Mouse (Mus musculus): ENCODE data around the gene Atxn10.

The Atxn10 gene

GRCm38 (mm10) chr15:85469401-85469800 lies 133.4 kb downstream of the Atxn10 start:
- no peak for DNase-seq (ENCODE audit: low spot score in 2 of 2)

GRCm38 (mm10) chr15:85474697-85475096 lies 138.7 kb downstream of the Atxn10 start:
- no peak for DNase-seq (ENCODE audit: low spot score in 2 of 2)

GRCm38 (mm10) chr15:85477584-85477983 lies 141.5 kb downstream of the Atxn10 start:
- peak in 1 of 2 experiments; percentile 61 for DNase-seq (ENCODE audit: low spot score in 2 of 2)

GRCm38 (mm10) chr15:85479365-85479764 lies 143.3 kb downstream of the Atxn10 start:
- DNase-seq (ENCODE audit: low spot score in 2 of 2): no peak

GRCm38 (mm10) chr15:85479919-85480318 lies 143.9 kb downstream of the Atxn10 start:
- DNase-seq (ENCODE audit: low spot score in 2 of 2): no peak

- DNase-seq (ENCODE audit: low spot score in 2 of 2): no peak
Measured at GRCm38 (mm10) chr15:85480630-85481029, 144.6 kb downstream of the Atxn10 start.

- DNase-seq (ENCODE audit: low spot score in 2 of 2): no peak
Measured at GRCm38 (mm10) chr15:85488900-85489299, 152.9 kb downstream of the Atxn10 start.

- DNase-seq (ENCODE audit: low spot score in 2 of 2): no peak
Measured at GRCm38 (mm10) chr15:85489751-85490150, 153.7 kb downstream of the Atxn10 start.

GRCm38 (mm10) chr15:85494163-85494621 lies 158.1 kb downstream of the Atxn10 start:
- peak; percentile 63 to 67 for DNase-seq (ENCODE audit: low spot score in 2 of 2)

GRCm38 (mm10) chr15:85497548-85497947 lies 161.5 kb downstream of the Atxn10 start:
- no peak for DNase-seq (ENCODE audit: low spot score in 2 of 2)

GRCm38 (mm10) chr15:85497981-85498475 lies 162.0 kb downstream of the Atxn10 start:
- no peak for DNase-seq (ENCODE audit: low spot score in 2 of 2)

- DNase-seq (ENCODE audit: low spot score in 2 of 2): no peak
Measured at GRCm38 (mm10) chr15:85500267-85500666, 164.2 kb downstream of the Atxn10 start.

- no peak for DNase-seq (ENCODE audit: low spot score in 2 of 2)
Measured at GRCm38 (mm10) chr15:85503127-85503526, 167.1 kb downstream of the Atxn10 start, which contains the start of gene 7530416G11Rik. 7530416G11Rik (minus strand) TSS chr15:85503227.

- DNase-seq (ENCODE audit: low spot score in 2 of 2): no peak
Measured at GRCm38 (mm10) chr15:85505118-85505925, 169.3 kb downstream of the Atxn10 start.

GRCm38 (mm10) chr15:85506680-85507079 lies 170.6 kb downstream of the Atxn10 start:
- no peak for DNase-seq (ENCODE audit: low spot score in 2 of 2)

GRCm38 (mm10) chr15:85507370-85508014 lies 171.4 kb downstream of the Atxn10 start:
- no peak for DNase-seq (ENCODE audit: low spot score in 2 of 2)
